Mouse (Mus musculus) megakaryocyte, embryonic 14.5 days (primary cell): Measurements from ENCODE around the gene Stx2.

Source experiments
- FLI1 ChIP-seq: IDR thresholded peaks from 2 replicates; pipeline ENCODE4 v1.6.1; 2012; ENCODE audit warnings: low read length, inconsistent platforms, mixed read lengths
- GATA1 ChIP-seq: IDR thresholded peaks from 3 replicates; pipeline ENCODE4 v1.6.1; 2012; ENCODE audit warnings: mixed read lengths, low read length, inconsistent platforms, borderline replicate concordance

DNA sequence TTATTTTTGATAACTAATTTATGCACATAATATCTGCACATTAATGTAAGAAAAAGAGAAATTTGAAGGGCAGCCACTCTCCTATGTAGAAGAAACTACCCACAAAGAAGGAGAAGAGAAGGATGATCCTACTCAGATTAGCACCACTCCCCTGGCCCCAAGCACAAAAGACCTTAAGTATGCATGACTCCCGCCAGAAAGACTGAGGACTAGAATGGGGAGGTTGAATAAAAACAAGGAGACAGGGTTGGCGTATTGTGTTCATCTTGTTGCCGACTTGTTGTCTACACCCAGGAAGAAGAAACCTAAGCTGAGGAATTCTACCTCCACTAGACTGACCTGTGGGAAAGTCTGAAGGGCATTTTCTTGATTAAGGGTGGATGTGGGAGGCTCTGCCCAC, 49.5 kb downstream of the Stx2 start:
- TF ChIP-seq FLI1: no peak
- TF ChIP-seq GATA1: no peak
